Mouse (Mus musculus) liver, embryonic 11.5 days (tissue): ENCODE measurements around the gene Rab8b. TPM values are rescaled to one million over a fixed set of nuclear protein-coding genes. Genes with fewer than 3 reads are reported as not detected.
"Not testable (repeated sequence)": the region's sequence is repeated elsewhere in the genome, so short reads cannot be mapped to it uniquely, and the experiment has no call there.

Experiments
- ATAC-seq: fragments of 200-750 bp; cut with Nextera tagmentation; replicated peaks from 2 replicates; pipeline ENCODE4 v1.8.0; 2017; ENCODE audit warnings: moderate number of reproducible peaks, mild to moderate bottlenecking, moderate TSS enrichment, moderate library complexity; ENCODE audit not compliant: low FRiP score
- DNase-seq: peaks from one replicate; pipeline ENCODE4 v3.0.0-alpha.2; 2017; ENCODE audit warnings: low spot score
- H3K27ac ChIP-seq: fragments of 300-500 bp; sonication (generic); 2 replicates; pipeline ENCODE4 v1.5.1; 2014; ENCODE audit warnings: mild to moderate bottlenecking, low read depth, low read length, control low read depth
- H3K27me3 ChIP-seq: fragments of 300-500 bp; sonication (generic); replicated peaks from 2 replicates; pipeline ENCODE4 v1.6.1; 2014; ENCODE audit warnings: low read length, mixed read lengths; ENCODE audit not compliant: control insufficient read depth, insufficient read depth
- H3K36me3 ChIP-seq: fragments of 300-500 bp; sonication (generic); 2 replicates; pipeline ENCODE4 v1.6.1; 2014; ENCODE audit warnings: mild to moderate bottlenecking, low read length, moderate library complexity, mixed read lengths; ENCODE audit not compliant: control insufficient read depth, insufficient read depth
- H3K4me1 ChIP-seq: fragments of 300-500 bp; sonication (generic); replicated peaks from 2 replicates; pipeline ENCODE4 v1.6.1; 2014; ENCODE audit warnings: low read length, mixed read lengths; ENCODE audit not compliant: control insufficient read depth, insufficient read depth
- H3K4me2 ChIP-seq: fragments of 300-500 bp; sonication (generic); 2 replicates; pipeline ENCODE4 v1.6.1; 2014; ENCODE audit warnings: mild to moderate bottlenecking, control low read depth, moderate library complexity
- H3K4me3 ChIP-seq: fragments of 300-500 bp; sonication (generic); 2 replicates; pipeline ENCODE4 v1.5.1; 2014; ENCODE audit warnings: low read depth, low read length, control low read depth
- H3K9ac ChIP-seq: fragments of 300-500 bp; sonication (generic); 2 replicates; pipeline ENCODE4 v1.6.1; 2014; ENCODE audit warnings: low read depth, low read length, control low read depth
- H3K9me3 ChIP-seq: fragments of 300-500 bp; sonication (generic); 2 replicates; pipeline ENCODE4 v1.6.1; 2016; ENCODE audit warnings: low read length, inconsistent platforms, mixed read lengths; ENCODE audit not compliant: control insufficient read depth
- whole genome bisulfite sequencing: fragments of 180-500 bp; shearing (Covaris S2); extraction: QIAGEN DNeasy Blood & Tissue Kit; methylation state at CpG from one replicate; pipeline ENCODE4 v1.1.7; 2014; 5-methylcytosine and 5-hydroxymethylcytosine counted together
- polyA plus RNA-seq: library from polyadenylated mRNA; unstranded; fragments of >200 nt; fragmentation: Nextera tagmentation; extraction: Ambion mirVana; gene quantifications from 2 replicates; pipeline ENCODE4 v1.2.1, GENCODE M21; 2014

The Rab8b gene
- polyA plus RNA-seq, 1 experiment from 2014 or later, result 43.1 TPM

DNA sequence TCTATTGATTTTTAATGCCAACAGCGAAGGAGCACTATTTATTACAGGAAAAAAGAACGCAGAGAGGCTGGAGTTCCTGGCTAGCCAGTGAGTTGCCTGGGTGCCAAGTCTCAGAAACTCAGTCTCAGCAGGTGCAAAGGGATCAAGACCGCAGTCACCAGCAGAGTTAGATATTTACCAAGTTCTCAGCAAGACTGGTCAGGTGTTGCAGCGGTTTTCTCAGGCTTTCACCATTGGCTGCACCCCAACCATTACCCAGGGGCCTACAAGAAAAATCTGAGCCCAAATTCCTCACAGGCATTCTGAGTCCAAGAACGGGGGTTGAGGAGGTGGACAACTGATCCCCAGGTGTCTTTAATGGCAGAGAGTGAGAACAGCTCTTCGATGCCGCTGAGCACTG, 85.6 kb downstream of the Rab8b start:
- Histone ChIP-seq H3K9ac (peak overlapping the region; percentile 4; the same call in 1 of the 2 replicates), H3K27me3 (peaks cover 2% of the 10 kb centered on the region; the same call in 1 of the 2 replicates), H3K27ac (no peak overlapping the region), H3K36me3 (no peaks in the 10 kb centered on the region), H3K4me3 (peak overlapping the region; percentile 71), H3K9me3 (no peaks in the 10 kb centered on the region), H3K4me2 (peak overlapping the region; percentile 94), H3K4me1 (peaks cover 11% of the 10 kb centered on the region)
- ATAC-seq, result no peak
- WGBS, result 26% methylated on average over 7 of the region's 7 CpGs
- DNase-seq, result no peak

DNA sequence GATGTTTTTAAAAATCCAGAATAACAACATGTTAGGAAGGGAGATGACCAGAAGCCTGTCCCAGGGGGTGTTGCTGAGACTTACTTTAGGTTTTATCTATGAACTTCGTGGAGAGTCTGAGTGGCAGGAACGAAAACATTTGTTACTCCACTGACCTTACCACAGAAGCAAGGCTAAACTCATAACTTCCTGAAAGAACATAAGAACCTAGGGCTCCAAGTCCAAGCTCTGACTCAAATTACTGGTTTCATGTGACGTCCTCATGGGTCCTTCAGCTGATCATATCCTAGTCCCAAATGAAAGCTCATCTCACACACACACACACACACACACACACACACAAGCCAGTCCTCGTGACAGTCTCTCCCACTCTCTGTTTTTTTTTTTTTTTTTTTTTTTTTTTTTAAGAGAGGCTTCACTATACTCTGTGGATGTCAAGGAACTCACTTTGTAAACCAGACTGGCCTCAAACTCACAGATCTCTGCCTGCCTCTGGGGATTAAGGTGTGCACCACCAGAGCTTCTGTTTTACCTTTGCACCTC, 87.0 kb downstream of the Rab8b start:
- WGBS, result 35% methylated on average over 4 of the region's 4 CpGs
- Histone ChIP-seq H3K27me3 (peaks cover 2% of the 10 kb centered on the region; the same call in 1 of the 2 replicates), H3K27ac (no peak overlapping the region)

DNA sequence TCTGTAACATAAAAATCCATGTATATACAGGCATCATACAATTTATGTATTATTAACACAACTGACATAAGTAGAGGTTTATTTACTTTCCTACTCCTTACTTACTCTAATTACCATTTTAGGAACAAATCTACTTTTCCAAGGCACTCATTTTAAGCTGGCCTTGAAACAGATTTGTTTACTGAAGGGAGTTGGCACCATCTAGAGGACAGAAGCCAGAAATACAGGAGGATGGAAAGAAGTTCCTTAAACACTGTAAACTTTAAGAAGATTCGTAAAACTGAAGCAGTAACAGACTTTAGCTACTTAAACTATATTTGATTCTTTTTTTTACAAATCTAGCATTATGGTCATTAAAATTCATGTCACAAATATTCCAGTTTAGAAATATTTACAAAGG, 93.5 kb downstream of the Rab8b start:
- H3K27ac ChIP-seq, result no peak overlapping the region
- no peaks in the 10 kb centered on the region for H3K27me3 ChIP-seq
- no peak overlapping the region for H3K9ac ChIP-seq
- no peak overlapping the region for H3K4me3 ChIP-seq
- H3K36me3 ChIP-seq, result no peaks in the 10 kb centered on the region
- no peaks in the 10 kb centered on the region for H3K4me1 ChIP-seq
- H3K9me3 ChIP-seq, result no peaks in the 10 kb centered on the region
- no peak overlapping the region for H3K4me2 ChIP-seq
- DNase-seq (no peak), ATAC-seq (no peak)
- 40% methylated on average over 1 of the region's 1 CpGs for WGBS

More for the DNA sequence above, 87.0 kb downstream of the Rab8b start:
- no peaks in the 10 kb centered on the region for H3K36me3 ChIP-seq
- H3K9me3 ChIP-seq, result no peaks in the 10 kb centered on the region
- H3K4me2 ChIP-seq, result no peak overlapping the region
- H3K4me3 ChIP-seq, result no peak overlapping the region
- ATAC-seq (no peak), DNase-seq (no peak)
- H3K4me1 ChIP-seq, result peaks cover 11% of the 10 kb centered on the region
- H3K9ac ChIP-seq, result no peak overlapping the region

DNA sequence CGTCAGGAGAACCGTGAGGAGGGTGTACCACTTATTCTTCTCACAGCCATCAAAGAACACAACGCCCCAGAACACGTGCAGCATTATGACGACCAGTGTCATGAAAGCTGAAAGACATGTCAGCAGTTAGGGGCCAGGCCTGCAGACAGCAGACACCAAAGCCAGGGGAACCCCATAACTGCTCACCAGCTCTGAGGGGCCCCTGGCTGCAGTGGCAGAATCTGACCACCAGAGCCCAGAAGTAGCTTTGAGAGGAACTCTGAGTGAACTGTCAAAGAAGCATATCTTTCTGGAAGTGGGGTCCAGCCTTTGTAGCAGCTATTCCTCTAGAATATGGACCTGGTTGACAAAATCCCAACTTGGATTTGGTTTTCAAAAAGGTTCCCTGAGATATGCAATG, 97.2 kb downstream of the Rab8b start:
- not testable (repeated sequence) for H3K4me3 ChIP-seq, H3K36me3 ChIP-seq, DNase-seq, H3K4me2 ChIP-seq, H3K4me1 ChIP-seq, H3K27ac ChIP-seq, H3K9ac ChIP-seq, H3K9me3 ChIP-seq, H3K27me3 ChIP-seq, ATAC-seq
- no CpG with 5 or more reads among the region's 5 CpGs for WGBS

DNA sequence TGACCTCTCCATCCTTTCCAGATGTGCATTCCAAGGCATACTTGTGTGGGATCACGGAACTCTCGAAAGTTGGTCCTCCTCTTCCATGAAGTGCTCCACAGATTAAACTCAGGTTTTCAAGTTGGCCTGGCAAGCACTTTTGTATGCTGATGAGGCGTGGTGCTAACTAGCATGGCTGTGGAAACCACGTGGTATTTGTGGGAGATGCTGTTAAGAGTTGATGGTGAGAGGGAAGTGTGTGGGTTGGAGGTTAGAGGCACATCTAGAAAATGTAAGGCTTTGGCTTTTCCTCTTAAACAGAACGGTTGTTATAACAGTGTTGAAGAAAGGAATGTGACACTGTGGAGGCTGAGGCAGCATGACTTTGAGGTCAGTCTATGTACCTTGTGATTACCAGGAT, 98.5 kb downstream of the Rab8b start:
- ATAC-seq, result no peak
- DNase-seq, result no peak
- Histone ChIP-seq H3K4me2 (no peak overlapping the region), H3K27ac (no peak overlapping the region), H3K4me3 (no peak overlapping the region), H3K4me1 (no peaks in the 10 kb centered on the region), H3K9me3 (no peaks in the 10 kb centered on the region), H3K27me3 (no peaks in the 10 kb centered on the region), H3K36me3 (no peaks in the 10 kb centered on the region), H3K9ac (no peak overlapping the region)
- WGBS, result 55% methylated on average over 5 of the region's 5 CpGs

DNA sequence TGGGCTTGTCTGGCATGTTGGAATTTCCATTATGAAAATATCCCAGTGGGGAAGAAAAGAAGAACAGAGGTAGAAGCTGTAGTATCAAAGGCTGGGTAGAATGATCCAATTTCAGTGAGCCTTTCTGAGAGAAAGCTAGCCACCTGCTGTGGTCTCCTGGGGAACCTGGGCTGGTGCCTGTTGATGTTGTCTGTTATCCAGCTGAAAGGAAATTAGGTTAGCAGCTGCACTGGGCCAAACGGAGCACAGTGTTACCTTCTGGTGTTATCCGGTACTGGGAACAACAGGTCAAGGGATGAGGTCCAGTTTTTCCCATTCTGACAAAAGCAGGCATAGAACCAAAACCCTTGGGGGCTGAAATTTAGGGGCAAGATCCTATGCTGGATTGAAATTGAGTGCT, 106.1 kb downstream of the Rab8b start:
- no peak for ATAC-seq
- H3K4me3 ChIP-seq, result no peak overlapping the region

DNA sequence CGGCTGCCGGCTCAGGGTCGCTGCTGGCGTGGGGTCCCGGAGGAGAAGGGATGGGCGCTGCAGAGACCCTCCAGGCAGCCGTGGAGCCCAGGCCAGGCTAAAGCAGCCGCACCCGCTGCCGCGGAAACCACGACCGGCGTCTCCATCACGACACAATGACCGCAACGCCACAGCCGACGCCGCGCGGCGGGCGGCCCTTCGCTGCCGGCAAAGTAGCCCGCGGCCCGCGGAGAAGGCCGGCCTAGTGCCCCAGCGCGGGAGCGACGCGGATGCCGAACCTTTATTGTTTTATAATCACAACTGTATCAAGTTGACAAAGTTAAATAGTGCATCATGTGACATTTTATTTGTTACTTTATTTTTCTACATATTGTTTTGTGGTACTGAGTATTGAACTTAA, 113.5 kb downstream of the Rab8b start:
- H3K36me3 ChIP-seq, ATAC-seq, H3K4me3 ChIP-seq, H3K9ac ChIP-seq, H3K9me3 ChIP-seq, H3K4me1 ChIP-seq, H3K27ac ChIP-seq, DNase-seq: not testable (repeated sequence)
- WGBS, result 3% methylated on average over 30 of the region's 37 CpGs
- peaks cover 30% of the 10 kb centered on the region for H3K27me3 ChIP-seq
- peak overlapping the region; percentile 56 for H3K4me2 ChIP-seq

More for the DNA sequence above, 106.1 kb downstream of the Rab8b start:
- no peak overlapping the region for H3K27ac ChIP-seq
- no peaks in the 10 kb centered on the region for H3K9me3 ChIP-seq
- WGBS, result 42% methylated on average over 2 of the region's 2 CpGs
- DNase-seq, result no peak
- no peak overlapping the region for H3K4me2 ChIP-seq
- no peaks in the 10 kb centered on the region for H3K36me3 ChIP-seq
- no peaks in the 10 kb centered on the region for H3K4me1 ChIP-seq
- no peaks in the 10 kb centered on the region; the same call in 1 of the 2 replicates for H3K27me3 ChIP-seq
- H3K9ac ChIP-seq, result no peak overlapping the region

DNA sequence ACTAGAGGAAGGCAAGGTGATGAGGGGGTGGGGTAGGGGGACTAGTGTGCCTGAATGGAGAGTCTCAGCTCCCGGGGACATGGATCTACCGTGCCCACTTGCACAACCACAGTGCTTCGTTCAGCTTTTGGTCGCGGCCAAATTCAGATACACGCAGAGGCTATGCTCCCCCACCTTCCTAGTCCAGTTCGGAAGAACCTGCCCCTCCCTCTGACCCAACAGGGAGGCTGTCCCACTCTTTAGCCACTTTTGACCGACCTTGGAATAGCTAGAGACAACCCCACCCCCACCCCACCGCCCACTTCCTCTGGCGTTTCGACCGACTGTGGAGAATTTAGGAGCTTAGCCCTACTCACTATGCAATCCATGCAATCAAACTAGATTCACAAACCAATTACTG, 117.5 kb downstream of the Rab8b start:
- no peak overlapping the region for H3K9ac ChIP-seq
- H3K9me3 ChIP-seq, result no peaks in the 10 kb centered on the region
- peak overlapping the region; percentile 17; the same call in 1 of the 2 replicates for H3K4me3 ChIP-seq
- peaks cover 22% of the 10 kb centered on the region for H3K27me3 ChIP-seq
- H3K4me1 ChIP-seq, result peaks cover 5% of the 10 kb centered on the region; the same call in 1 of the 2 replicates
- ATAC-seq, result no peak
- H3K27ac ChIP-seq, result no peak overlapping the region
- H3K36me3 ChIP-seq, result no peaks in the 10 kb centered on the region
- no peak for DNase-seq
- 26% methylated on average over 12 of the region's 12 CpGs for WGBS
- H3K4me2 ChIP-seq, result peak overlapping the region; percentile 48

DNA sequence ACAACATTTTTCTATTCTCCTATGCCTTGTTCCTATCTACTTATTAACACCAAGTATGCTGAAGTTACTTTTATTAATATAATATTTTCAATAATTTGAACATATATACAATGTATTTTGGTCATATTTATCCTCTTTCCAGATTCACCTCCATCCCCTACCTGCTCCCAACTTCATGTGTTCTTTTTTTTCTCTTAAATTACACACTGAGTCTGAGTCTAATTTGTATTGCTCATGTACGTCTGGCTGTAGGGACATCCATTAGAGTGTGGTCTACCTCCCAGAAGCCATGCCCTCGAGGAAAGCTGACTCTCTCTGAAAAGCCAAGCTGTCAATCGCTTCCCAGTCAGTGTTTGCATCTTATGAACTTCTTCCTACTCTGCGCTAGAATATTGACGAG, 122.7 kb downstream of the Rab8b start, which contains the start of gene Gm10647:
Gm10647 (plus strand) TSS at position 301 of the 400 bp plus-strand sequence.
- Histone ChIP-seq H3K36me3 (no peaks in the 10 kb centered on the region), H3K27me3 (no peaks in the 10 kb centered on the region; the same call in 1 of the 2 replicates), H3K27ac (no peak within 1 kb of the TSS), H3K4me1 (peaks cover 6% of the 10 kb centered on the region; the same call in 1 of the 2 replicates), H3K4me2 (peak within 1 kb of the TSS; percentile 98), H3K4me3 (peak within 1 kb of the TSS; percentile 65), H3K9me3 (no peaks in the 10 kb centered on the region), H3K9ac (peak within 1 kb of the TSS; percentile 43; the same call in 1 of the 2 replicates)
- DNase-seq (no peak), ATAC-seq (no peak)
- 79% methylated on average over 5 of the region's 5 CpGs for WGBS
